Mouse (Mus musculus) brain, embryonic 18.5 days (tissue): ENCODE results near the gene Dcaf4.

Experiments used
- DNase-seq: peaks from one replicate; pipeline ENCODE4 v3.0.0-alpha.2; 2012; ENCODE audit warnings: low read depth, low spot score

Gene Dcaf4

DNA sequence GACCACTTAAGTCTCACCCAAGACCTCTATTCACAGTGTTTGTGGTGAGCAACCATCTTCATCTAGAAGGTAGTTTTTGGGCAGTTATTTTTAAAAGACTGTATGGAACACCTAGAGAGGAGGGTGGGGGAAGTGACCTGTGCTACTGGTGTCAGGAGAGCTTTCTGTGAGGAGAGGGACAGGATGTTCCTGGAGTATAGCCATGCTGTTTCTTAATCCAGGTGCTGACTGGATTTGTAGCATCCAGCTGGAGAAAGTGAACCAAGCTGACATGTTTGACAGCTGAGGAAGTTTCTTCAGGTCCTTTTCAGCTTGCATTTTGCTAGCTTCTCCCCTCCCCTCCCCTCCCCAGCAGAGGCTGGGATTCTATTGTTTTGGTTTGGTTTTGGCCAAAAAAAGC lies 24.5 kb downstream of the Dcaf4 start:
- DNase-seq = no peak

DNA sequence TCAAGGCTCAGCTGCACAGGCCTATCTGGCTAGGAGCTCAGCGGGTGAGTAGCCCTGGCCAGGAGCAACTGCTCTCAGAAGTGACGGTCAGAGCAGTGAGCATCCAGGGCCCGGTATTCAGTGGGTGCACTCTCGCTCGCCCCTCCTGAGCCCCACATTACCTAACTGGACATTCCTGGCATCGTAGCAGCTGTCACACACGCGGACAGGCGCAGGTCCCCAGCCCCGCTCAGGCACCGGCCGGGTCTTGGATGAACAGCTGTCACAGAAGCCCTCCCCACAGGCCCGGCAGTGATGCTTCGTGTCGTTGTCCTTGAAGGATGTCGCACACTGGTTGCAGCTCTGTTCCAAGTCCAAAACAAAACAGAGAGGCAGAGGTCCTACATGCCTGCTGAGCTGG lies 31.0 kb downstream of the Dcaf4 start:
- DNase-seq = no peak

DNA sequence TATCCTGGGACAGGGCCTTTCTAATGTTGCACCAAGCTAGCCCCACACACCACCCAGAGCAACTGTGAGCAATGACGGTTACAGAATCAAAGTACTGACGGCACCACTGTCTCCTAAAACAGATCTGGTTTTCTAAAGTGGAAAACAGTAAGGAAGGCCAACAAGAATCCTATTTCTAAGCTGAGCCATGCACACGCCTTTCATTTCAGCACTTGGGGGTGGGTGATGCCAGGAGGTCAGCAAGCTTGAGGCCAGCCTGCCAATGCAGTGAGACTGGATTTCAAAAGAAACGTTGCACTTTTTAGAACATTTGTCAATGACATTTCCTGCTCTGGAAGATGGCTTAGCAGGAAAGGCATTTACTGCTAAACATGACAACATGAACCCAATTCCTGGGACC lies 33.5 kb downstream of the Dcaf4 start:
- no peak for DNase-seq

DNA sequence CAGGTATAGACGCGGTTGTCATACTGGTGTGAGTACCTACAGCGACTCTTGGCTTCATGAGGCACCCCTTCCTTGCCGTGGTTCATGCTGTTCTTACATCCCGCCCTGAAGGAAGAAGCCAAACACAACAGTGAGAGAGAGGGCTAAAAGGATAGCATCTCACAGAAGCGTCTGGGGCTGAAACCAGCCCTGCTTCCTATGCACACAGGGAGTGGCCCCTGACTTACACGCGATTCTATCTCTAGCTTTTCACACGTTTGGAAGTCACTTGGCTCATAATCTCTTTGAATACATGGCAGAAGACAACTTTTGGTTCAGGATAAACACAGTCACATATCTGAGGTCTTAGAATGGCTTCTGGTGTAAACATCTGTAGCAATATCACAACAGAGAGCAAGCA lies 35.3 kb downstream of the Dcaf4 start:
- no peak for DNase-seq

DNA sequence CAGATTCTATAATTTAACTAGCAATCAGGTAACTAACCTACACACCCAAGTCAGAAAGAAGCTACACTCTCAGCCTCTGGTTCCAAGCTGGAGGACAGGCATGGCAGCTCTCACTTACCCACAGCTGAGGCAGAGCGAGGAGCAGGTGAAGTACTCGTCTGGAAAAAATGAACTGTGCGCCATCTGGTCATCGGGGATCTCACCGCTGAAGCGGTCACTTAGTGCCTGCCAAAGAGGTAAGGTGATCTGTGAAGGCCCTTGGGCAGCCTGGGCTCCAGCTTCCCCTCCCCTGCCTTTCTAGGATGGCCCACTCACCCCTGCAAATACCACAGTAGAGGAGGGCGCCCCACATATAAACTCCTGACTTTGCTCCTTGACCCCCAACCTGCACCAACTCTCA lies 38.2 kb downstream of the Dcaf4 start:
- no peak for DNase-seq

DNA sequence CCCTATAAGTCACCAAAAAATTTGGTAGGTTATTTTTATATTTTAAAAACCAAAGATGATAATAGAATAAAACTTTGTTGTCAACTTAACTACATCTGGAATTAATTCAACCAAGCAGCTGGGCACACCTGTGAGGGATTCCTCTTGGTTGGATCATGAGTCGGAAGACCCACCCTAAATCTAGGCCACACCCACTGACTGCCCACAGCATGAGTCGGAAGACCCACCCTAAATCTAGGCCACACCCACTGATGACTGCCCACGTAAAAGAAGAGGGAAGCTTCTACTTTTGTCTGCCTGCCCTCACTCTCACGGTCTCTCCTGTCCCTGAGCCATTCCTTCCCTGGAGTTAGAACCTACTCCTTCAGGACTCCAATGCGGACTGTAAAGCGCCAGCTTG lies 39.9 kb downstream of the Dcaf4 start:
- no peak for DNase-seq

DNA sequence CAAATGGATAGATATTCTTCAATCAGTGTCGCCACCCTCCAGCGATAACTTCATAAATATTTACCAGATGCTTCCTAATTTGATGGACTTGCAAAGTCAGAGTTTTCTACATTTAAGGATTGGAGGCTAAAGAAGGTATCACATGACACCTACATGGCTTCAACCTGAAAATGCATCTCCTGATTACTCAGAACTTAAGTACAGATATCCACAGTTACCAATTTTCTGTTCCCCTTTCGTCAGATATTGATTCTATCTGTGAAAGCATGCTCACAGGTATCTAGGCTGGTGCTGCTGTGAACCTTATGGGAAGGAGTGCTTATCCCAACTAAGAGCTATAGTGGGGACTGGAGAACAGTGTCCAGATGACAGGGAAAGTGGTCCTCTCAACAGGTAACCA lies 42.3 kb downstream of the Dcaf4 start:
- DNase-seq = no peak

DNA sequence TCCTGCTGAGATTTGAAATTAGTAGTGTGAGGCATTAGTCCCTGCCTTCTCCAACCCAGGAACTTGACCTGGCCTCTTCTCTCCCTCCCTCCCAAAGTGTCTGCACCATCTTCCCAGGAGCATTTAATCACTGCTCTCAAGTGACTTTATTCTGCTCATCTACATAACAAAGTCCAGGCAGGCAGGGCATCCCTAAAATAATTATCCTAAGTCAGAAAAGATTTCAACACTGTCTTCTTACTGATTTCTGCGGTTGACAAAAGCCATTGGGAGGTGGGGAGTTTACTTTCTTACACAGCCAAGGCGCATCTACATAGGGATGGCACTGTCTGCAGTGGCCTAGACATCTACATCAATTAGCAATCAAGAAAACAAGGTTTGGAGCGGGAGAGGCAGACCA lies 49.6 kb downstream of the Dcaf4 start:
- DNase-seq = no peak

DNA sequence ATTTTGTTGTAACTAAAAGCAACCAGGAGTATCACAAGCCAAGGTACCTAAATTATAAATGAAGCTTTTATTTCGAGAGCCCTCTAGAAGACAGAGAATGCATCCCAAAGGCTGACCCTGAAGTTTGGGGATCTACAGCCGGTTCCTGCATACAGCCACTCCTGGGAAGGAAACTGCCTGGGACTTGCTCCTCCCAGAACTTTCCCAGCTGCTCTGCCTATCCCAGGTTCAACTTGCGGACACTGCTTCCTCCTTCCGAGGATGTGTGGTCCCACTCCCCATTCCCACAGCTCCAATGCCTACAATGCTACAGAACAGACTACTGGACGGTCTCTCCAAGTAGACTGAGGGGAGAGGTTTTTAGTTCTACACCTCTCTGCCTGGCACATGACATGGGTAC lies 52.5 kb downstream of the Dcaf4 start:
- DNase-seq = no peak

DNA sequence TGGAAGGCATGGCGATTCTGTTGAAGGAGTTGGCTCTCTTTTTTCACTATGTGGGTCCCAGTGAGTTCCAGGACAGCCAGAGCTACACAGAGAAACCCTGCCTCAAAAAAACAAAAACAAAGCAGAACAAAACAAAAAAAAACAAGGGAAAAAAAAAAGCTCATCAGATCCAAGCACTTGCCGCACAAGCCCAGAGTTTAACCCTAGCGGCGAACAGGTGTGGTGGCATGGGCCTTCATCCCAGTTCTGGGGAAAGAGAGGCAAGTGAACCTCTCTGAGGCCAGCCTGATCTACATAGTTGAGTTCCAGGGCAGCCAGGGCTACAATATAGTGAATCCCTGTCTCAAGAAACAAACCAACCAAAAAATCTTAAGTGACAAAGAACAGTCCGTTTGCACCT lies 57.2 kb downstream of the Dcaf4 start:
- DNase-seq = no peak

DNA sequence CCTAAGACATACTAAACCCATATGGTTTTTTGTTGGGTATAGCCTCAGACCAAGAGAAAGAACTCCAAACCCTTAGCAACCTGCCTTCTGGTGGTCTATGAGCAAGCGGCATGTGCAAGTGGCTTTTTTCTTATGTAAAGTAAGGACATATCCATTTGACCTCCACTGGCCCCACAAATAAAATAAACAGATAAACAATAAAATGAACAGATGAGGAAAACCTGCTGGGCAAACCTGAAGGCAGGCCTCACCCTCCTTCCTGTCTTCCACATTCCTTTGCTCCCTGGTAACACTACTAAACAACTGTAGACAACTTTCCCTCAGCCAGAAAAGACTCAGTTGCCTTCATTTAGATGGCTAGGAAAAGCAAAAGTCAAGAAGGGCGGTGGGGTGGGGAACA lies 58.1 kb downstream of the Dcaf4 start:
- no peak for DNase-seq

DNA sequence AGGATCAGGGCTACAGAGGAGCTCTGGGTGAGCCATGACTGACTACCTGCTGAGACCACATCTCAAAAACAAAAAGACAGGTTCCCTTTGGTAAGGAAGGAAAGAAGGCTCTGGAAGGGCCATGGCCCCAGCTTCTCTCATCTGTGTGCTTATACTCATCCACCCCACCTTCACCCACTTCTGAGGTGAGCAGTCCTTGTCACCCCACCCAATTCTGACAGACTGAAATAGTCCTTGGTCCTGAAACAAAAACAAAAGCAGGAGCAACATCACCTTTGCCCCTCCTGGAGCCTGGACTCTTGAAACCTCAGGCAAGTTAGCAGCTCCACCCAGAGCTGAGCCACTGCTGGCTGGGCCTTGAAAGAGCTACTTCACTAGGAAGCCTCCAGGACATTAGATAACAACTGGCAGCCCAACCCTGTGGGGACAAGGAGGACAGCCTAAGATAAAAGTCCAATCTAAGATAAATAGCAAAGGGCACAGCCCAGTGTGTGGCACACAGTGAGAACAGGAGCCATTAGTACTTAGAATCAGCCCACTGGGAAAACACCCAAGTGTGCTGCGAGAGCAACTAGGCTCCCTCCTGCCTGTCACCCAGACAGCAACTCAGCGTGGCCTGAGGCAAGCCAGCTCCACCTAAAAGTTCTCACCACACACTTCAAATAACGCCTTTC lies 58.8 kb downstream of the Dcaf4 start:
- no peak for DNase-seq

DNA sequence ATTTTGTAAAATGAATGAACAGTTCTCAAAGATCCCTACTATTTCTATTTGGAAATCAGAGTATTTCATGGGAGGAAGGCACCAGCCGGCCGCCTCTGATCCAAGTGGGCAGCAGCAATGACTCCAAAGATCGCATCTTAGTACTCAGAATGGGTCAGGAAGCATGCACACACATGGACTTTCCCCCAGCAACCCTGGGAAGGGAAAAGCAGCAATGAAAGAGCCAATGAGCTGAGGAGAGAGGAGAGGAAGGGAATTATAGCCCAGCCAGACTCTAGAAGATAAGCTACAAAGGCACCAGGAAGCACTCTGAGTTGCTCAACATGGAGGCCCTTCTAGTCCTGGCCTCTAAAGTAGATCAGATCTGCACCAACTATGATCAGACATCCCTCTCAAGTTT lies 60.0 kb downstream of the Dcaf4 start:
- DNase-seq = no peak

DNA sequence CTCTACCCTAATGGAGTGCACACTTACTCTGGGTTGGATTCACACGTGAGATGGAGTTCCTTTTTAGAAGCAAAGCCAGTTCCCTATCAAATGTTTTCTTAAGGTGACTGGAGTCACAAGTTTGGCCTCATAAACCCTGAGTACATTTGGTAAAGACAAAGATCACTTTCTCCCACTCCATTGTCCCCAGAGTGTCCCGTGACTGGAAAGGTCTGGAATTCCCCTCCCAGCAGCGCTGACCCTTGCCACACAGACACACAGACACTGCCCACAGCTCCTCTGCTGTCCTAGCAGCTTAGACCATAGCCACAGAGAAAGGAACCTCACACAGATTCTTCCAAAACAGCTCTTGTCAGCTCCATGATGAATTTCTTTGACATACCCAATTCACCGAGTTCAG lies 61.8 kb downstream of the Dcaf4 start:
- no peak for DNase-seq

DNA sequence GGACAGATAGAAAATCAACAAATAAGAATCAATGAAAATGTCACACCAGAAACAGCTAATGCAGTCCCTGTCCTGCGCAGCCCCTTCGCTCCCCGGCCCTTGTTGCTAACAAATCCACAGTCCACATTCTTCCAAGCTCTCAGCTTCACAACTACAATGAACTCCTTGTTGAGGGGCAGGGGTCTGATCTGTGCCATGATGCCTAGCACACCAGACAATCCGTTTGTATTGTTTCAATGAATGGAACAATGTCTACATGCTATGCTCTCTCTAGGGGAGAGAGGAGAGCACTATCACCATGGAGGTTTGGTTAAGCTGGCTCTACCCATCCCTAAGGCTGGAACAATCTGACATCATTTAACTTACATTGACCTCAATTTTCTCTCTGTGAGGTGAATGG lies 62.5 kb downstream of the Dcaf4 start:
- DNase-seq = no peak

DNA sequence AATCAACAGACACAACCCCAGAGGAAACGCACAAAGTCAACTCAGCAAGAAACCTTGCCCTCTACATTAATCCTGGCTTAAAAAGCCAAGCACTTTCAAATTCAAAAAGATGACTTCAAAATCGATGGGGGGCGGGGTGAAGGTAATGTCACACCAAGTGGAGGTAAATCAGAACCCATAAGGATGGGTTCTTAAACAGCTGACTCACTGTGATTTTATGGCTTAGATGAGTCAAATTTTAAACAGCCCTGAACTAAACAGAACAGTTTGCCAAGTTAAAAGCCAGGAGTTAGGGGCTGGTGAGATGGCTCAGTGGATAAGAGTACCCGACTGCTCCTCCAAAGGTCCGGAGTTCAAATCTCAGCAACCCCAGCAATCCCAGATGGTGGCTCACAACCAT lies 66.4 kb downstream of the Dcaf4 start:
- DNase-seq = no peak
